Mouse (Mus musculus) layer of hippocampus, adult 8-10 months (tissue): Measurements from ENCODE around the gene Il17d. TPM values are rescaled to one million over a fixed set of nuclear protein-coding genes. Genes with fewer than 3 reads are reported as not detected.

Source experiments
- DNase-seq, 2 experiments: peaks; one replicate each; pipeline ENCODE4 v3.0.0; 2022; ENCODE audit warnings: low spot score in 2 of 2
- total RNA-seq, 4 experiments: library from RNA; stranded (reverse); gene quantifications; 2 replicates each; pipeline ENCODE4 v1.2.4; 2022

Gene Il17d
- total RNA-seq, 4 experiments from 2014 or later: 10.4 to 12.5 (median 10.9) TPM

DNA sequence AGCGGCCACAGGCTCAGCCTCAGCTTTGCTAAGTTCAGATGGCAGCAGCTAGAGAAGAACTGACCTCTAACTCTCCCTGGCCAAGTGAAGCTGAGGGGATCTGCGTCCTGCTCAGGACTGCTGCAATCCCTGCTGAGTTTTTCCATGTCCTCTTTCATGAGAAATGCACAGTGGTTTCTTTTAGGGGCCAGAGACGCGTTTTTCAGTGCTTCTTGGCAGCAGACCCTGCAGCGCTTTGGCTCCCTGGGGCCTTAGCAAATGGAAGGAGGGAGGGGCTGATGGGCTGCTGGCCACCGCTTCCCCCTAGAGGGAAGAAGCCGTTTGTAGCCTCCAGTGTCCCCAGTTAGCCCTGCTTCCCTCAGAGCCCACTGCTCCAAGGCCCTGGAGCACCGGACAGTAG lies 10.4 kb downstream of the Il17d start:
- no peak for DNase-seq

GRCm38 (mm10) chr14:57535646-57536045 lies 11.1 kb downstream of the Il17d start:
- no peak for DNase-seq

GRCm38 (mm10) chr14:57536820-57537219 lies 12.2 kb downstream of the Il17d start:
- no peak for DNase-seq

GRCm38 (mm10) chr14:57537261-57538015 lies 12.9 kb downstream of the Il17d start:
- DNase-seq: no peak

GRCm38 (mm10) chr14:57540683-57541082 lies 16.1 kb downstream of the Il17d start:
- peak in 1 of 2 experiments; percentile 62 for DNase-seq

DNA sequence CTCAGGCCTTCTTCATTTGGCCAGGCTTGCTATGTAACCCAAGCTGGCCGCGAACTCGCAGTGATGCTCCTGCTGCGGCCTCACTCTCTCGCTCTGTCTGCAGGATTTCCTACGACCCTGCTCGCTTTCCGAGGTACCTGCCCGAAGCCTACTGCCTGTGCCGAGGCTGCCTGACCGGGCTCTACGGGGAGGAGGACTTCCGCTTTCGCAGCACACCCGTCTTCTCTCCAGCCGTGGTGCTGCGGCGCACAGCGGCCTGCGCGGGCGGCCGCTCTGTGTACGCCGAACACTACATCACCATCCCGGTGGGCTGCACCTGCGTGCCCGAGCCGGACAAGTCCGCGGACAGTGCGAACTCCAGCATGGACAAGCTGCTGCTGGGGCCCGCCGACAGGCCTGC lies 17.7 kb downstream of the Il17d start:
- no peak for DNase-seq

GRCm38 (mm10) chr14:57543420-57544039 lies 19.0 kb downstream of the Il17d start:
- DNase-seq: no peak

DNA sequence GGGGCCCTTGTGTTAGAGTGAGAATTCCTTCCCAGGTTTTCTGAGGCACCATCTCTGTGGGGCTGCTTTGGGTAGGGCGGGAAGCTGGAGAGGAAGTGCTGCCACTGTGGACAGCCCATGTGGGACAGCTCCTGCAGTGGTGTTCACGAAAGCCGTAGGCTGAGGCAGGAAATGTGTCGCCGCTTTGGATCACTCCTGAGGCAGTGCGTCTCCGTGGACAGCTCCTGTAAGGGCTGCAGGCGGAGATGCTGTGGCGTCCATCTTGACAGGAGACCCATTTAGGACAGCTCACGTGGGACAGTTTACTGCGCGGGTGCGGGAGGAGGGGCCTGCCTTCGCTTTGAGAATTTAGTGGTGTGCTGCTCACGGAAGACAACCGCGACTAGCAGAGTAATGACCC lies 20.9 kb downstream of the Il17d start:
- no peak for DNase-seq

- DNase-seq: no peak
Observed at GRCm38 (mm10) chr14:57546131-57546530, 21.6 kb downstream of the Il17d start.

DNA sequence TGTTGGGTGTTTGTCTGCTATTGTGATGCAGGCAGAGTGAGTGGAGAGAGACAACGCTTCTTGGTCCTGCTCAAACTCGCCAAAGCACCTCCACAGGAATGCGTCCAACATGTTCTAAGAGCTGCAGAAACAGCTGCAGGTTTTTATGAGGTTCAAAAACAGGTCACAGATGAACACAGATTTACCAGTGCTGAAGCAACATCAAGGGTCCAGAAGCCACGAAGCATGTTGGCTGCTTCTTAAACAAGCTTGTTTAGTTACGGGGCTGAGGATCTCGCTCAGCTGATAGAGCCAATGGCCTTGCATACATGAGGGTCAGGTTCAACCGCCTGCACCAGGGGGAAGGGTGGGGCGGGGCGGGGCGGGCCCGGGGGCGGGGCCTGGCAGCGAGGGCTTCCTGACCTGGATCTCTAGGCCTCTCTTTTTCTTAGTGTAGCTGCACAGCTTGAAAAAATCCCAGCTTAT lies 22.0 kb downstream of the Il17d start:
- no peak for DNase-seq

- DNase-seq: no peak
Observed at GRCm38 (mm10) chr14:57547062-57547461, 22.5 kb downstream of the Il17d start.

DNA sequence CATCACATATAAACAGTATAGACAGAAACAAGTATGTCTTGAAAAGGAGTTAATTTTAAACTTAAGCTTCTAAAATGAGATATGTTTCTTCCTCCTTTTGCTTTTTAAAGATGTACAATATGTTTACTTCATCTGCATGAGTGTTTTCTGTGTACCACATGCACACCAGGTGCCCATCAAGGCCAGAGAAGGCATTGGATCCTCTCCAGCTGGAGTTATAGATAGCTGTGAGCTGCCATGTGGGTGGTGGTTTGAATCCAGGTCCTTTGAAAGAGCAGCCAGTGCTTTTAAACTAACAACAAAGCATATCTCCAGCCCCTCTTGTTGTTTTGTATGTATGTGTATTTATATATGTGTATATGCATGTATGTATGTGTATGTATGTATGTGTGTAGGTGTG lies 28.4 kb downstream of the Il17d start:
- DNase-seq: no peak

GRCm38 (mm10) chr14:57554434-57554833 lies 29.9 kb downstream of the Il17d start:
- DNase-seq: no peak

DNA sequence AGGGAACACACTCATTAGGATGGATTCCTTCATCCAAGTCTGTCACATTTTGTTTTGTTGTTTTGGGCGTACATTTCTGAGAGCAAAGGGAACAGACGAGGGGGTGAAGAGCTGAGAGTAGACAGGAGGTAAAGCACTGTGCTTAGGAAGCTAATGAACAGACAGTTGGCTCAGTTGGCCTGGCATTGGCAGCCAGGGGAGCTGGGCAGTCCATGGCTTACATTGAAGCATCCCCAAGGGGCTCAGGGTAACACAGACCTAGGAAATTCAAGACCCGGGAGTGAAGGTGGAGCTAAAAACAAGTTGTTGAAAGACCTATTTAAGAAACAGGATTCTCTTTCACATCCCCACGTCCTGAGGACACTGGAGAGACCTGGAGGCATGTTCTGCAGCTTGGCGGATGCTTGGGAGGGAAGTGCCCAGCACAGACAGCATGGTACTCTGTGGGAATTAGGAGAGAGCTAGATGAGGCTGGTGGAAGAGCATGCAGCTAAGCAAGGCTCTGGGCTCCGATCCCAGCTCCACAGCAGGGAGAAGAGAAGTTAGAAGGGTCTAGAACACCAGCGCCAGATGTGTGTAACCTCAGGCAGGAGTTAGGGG lies 31.0 kb downstream of the Il17d start:
- no peak for DNase-seq

GRCm38 (mm10) chr14:57556922-57557321 lies 32.3 kb downstream of the Il17d start:
- no peak for DNase-seq

- DNase-seq: no peak
Observed at GRCm38 (mm10) chr14:57565626-57566025, 41.0 kb downstream of the Il17d start.

DNA sequence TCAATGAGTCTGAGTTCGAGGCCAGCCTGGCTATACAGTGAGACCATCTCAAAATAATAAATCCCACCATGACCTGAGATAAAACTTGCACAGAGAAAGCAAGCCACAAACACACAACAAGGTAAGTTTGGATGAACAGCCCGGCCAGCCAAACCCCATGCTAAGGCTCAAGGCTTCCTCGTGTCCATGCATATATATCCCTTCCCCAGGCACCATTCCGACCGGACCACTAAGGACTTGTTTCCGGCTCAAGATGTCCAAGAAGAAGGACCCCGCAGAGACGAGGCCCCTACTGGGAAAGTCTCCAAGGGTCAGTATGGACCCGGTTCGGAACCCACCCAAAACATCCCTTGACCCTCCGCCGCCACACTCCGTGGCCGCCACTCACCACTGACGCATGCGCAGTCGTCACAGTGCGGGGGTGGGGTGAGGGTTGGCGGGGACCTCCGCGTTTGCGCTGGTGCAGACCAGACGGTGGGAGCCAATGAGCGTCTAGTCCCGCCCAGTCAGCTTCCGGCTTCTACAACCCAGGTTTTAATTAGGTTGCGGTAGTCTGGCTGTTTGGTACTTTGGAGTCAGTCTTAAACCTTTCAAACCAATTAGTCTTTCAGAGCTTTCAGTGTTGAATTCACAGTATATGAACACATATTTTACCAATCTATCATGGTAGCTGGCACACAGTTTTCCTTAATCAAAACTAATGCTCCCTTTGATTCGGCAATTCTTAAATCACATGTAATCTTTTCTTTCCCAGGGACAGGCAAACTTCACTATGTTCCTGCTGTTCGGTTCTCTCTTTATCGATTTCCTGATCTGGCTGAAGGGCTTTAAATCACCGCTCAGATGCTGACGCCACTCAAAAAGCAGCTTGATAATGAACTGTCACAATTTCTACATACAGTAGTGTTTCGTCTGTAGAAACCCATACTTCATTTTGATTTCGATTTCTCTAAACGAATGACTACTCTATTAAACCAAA lies 46.9 kb downstream of the Il17d start, which contains the start of gene Eef1akmt1:
Eef1akmt1 (minus strand) TSS at position 458 of the 979 bp plus-strand sequence.
- DNase-seq: peak; percentile 93 to 95

- DNase-seq: no peak
Observed at GRCm38 (mm10) chr14:57574792-57575587, 50.4 kb downstream of the Il17d start.

- no peak for DNase-seq
Observed at GRCm38 (mm10) chr14:57576364-57577060, 51.9 kb downstream of the Il17d start.

DNA sequence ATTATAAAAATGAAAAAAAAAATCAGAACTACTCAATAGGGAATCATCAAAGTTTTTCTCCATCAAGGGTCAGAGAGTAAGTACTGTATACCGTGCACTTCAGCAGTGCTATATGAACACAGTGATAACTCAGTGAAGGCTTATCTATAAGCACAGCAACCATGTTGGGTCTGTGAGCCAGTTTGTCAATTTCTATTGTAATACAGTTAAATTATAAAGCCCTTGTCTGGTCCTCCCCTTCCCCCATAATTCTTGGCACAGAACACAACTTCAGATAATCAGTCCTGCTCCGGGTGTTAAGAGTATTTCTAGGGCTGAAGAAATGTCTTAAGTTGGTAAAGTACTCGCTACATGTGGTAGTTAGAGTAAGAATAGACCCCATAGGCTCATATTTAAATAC lies 67.3 kb downstream of the Il17d start:
- no peak for DNase-seq
